Mouse (Mus musculus) spleen, postnatal 4 days (tissue): ENCODE results near the gene Phf13.
A peak's percentile ranks its signal among the peaks of the same experiment; 100 is the strongest.

ENCODE experiments used
- DNase-seq, 2 experiments: peaks; one replicate each; pipeline ENCODE4 v3.0.0; 2022; ENCODE audit warnings: low spot score in 2 of 2

The Phf13 gene

GRCm38 (mm10) chr4:152013036-152013813 lies 17.2 kb upstream of the Phf13 start:
- DNase-seq = no peak

- no peak for DNase-seq
These were observed 16.1 kb upstream of the Phf13 start for GRCm38 (mm10) chr4:152012109-152012508.

- no peak for DNase-seq
These were observed 15.2 kb upstream of the Phf13 start for GRCm38 (mm10) chr4:152011171-152011760.

GRCm38 (mm10) chr4:152010707-152011134 lies 14.7 kb upstream of the Phf13 start:
- peak in 1 of 2 experiments; percentile 70 for DNase-seq

- DNase-seq = peak; percentile 63 to 70
These were observed 14.1 kb upstream of the Phf13 start for GRCm38 (mm10) chr4:152010091-152010706.

GRCm38 (mm10) chr4:152009076-152010051 lies 13.3 kb upstream of the Phf13 start:
- DNase-seq = peak; percentile 48 to 78

GRCm38 (mm10) chr4:152008622-152009075 lies 12.6 kb upstream of the Phf13 start, which contains the start of gene Klhl21:
TSS of gene Klhl21 (plus strand) at chr4:152008803.
- peak; percentile 90 to 94 for DNase-seq

- DNase-seq = no peak
These were observed 12.1 kb upstream of the Phf13 start for GRCm38 (mm10) chr4:152008148-152008500.

- DNase-seq = no peak
These were observed 11.6 kb upstream of the Phf13 start for GRCm38 (mm10) chr4:152007481-152008147.

- no peak for DNase-seq
These were observed 10.8 kb upstream of the Phf13 start for GRCm38 (mm10) chr4:152006812-152007211.

- no peak for DNase-seq
These were observed 10.1 kb upstream of the Phf13 start for GRCm38 (mm10) chr4:152006137-152006536.

- DNase-seq = no peak
These were observed 6.0 kb upstream of the Phf13 start for GRCm38 (mm10) chr4:152002063-152002462.

GRCm38 (mm10) chr4:152001335-152001734 lies 5.3 kb upstream of the Phf13 start:
- no peak for DNase-seq

- no peak for DNase-seq
These were observed 4.8 kb upstream of the Phf13 start for GRCm38 (mm10) chr4:152000906-152001305.

- DNase-seq = no peak
These were observed 3.4 kb upstream of the Phf13 start for GRCm38 (mm10) chr4:151999481-151999880.

- no peak for DNase-seq
These were observed 1.6 kb upstream of the Phf13 start for GRCm38 (mm10) chr4:151997701-151998100.

- DNase-seq = no peak
These were observed 829 bp upstream of the Phf13 start for GRCm38 (mm10) chr4:151996951-151997222.

- DNase-seq = peak; percentile 49 to 83
These were observed 486 bp downstream of the Phf13 start for GRCm38 (mm10) chr4:151995371-151996172.

GRCm38 (mm10) chr4:151994228-151995171 lies 1.6 kb downstream of the Phf13 start:
- DNase-seq = peak in 1 of 2 experiments; percentile 76
